Mouse (Mus musculus) forebrain, embryonic 12.5 days (tissue): ENCODE measurements around the gene Casc4. TPM values are rescaled to one million over a fixed set of nuclear protein-coding genes. Genes with fewer than 3 reads are reported as not detected.
A peak's percentile ranks its signal among the peaks of the same experiment; 100 is the strongest.

ENCODE experiments used
- ATAC-seq: fragments of 200-750 bp; cut with Nextera tagmentation; 2 replicates; pipeline ENCODE4 v1.8.0; 2017; ENCODE audit warnings: moderate TSS enrichment; ENCODE audit not compliant: low FRiP score
- H3K27ac ChIP-seq: fragments of 300-500 bp; sonication (generic); 2 replicates; pipeline ENCODE4 v1.5.1; 2016; ENCODE audit warnings: mild to moderate bottlenecking
- H3K27me3 ChIP-seq: fragments of 300-500 bp; sonication (generic); 2 replicates; pipeline ENCODE4 v1.6.1; 2016; ENCODE audit warnings: mild to moderate bottlenecking
- H3K36me3 ChIP-seq: fragments of 300-500 bp; sonication (generic); replicated peaks from 2 replicates; pipeline ENCODE4 v1.6.1; 2016; ENCODE audit warnings: mild to moderate bottlenecking
- H3K4me1 ChIP-seq: fragments of 300-500 bp; sonication (generic); 2 replicates; pipeline ENCODE4 v1.6.1; 2016
- H3K4me2 ChIP-seq: fragments of 300-500 bp; sonication (generic); 2 replicates; pipeline ENCODE4 v1.6.1; 2016; ENCODE audit warnings: mild to moderate bottlenecking, moderate library complexity
- H3K4me3 ChIP-seq: fragments of 300-500 bp; sonication (generic); replicated peaks from 2 replicates; pipeline ENCODE4 v1.5.1; 2016; ENCODE audit warnings: mild to moderate bottlenecking
- H3K9ac ChIP-seq: fragments of 300-500 bp; sonication (generic); 2 replicates; pipeline ENCODE4 v1.6.1; 2016; ENCODE audit warnings: mild to moderate bottlenecking
- H3K9me3 ChIP-seq: fragments of 300-500 bp; sonication (generic); 2 replicates; pipeline ENCODE4 v1.6.1; 2016
- WGBS: fragments of 180-500 bp; shearing (Covaris S2); methylation state at CpG from one replicate; pipeline ENCODE4 v1.1.7; 2016; 5-methylcytosine and 5-hydroxymethylcytosine counted together
- polyA plus RNA-seq: library from polyadenylated mRNA; unstranded; fragments of >200 nt; fragmentation: Nextera tagmentation; extraction: Ambion mirVana; gene quantifications from 2 replicates; pipeline ENCODE4 v1.2.1, GENCODE M21; 2016

Gene Casc4
- 29.5 and 30.7 TPM in 2 replicates for polyA plus RNA-seq

DNA sequence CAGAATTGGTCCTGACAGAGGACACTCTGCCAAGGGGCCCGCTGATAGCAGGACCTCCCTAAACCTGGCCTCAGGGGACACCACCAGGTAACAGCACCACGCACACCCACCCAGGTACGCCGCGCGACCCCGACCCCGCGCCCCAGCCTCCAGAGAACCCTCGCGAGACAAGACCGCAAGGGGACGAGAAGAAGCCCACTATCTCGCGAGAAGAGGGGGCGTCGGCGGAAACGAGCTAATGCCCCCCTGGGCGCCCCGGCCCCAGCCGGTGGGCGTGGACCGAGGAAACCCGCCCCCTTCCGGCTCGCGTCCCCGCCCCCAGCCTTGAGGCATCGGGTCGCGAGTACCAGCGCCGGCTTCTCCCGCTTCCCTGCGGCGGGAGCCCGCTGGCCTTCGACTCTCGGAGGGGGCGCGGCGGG lies at the start of gene Casc4:
Gene Casc4 (plus strand): TSS at position 339 of the 419 bp plus-strand sequence.
- Histone ChIP-seq H3K27me3 (no peaks in the 10 kb centered on the region), H3K9me3 (no peaks in the 10 kb centered on the region), H3K27ac (peak within 1 kb of the TSS; percentile 85), H3K4me1 (peaks cover 14% of the 10 kb centered on the region), H3K4me3 (peak within 1 kb of the TSS; percentile 86), H3K4me2 (peak within 1 kb of the TSS; percentile 87), H3K36me3 (no peaks in the 10 kb centered on the region), H3K9ac (peak within 1 kb of the TSS; percentile 90)
- under 1% methylated on average over 31 of the region's 43 CpGs for WGBS
- ATAC-seq: peak; percentile 97

DNA sequence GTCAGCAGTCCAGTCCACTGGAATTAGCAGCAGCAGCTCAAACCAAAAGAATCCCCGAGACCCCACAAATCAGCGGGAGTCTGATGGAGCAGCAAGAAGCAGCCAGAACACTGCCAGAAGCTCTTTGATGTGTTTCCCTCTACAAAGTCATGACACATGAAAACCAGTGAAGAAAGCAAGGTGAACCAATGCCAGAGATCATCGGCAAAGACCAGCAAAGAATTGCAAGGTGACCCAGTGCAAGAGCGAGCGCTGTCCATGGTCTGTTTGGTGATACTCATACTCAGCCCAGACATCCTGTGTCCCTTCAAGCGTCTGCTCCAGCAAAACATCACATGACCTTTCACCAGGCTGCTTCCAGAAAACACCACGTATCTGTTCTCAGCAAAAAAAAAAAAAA lies 45.0 kb upstream of the Casc4 start:
- no peaks in the 10 kb centered on the region for H3K27me3 ChIP-seq
- no peaks in the 10 kb centered on the region for H3K9me3 ChIP-seq
- H3K9ac ChIP-seq: no peak overlapping the region
- no peak for ATAC-seq
- H3K27ac ChIP-seq: no peak overlapping the region
- 94% methylated on average over 7 of the region's 7 CpGs for WGBS
- no peak overlapping the region for H3K4me3 ChIP-seq
- H3K4me2 ChIP-seq: no peak overlapping the region
- peaks cover 4% of the 10 kb centered on the region; the same call in 1 of the 2 replicates for H3K4me1 ChIP-seq
- no peaks in the 10 kb centered on the region for H3K36me3 ChIP-seq

DNA sequence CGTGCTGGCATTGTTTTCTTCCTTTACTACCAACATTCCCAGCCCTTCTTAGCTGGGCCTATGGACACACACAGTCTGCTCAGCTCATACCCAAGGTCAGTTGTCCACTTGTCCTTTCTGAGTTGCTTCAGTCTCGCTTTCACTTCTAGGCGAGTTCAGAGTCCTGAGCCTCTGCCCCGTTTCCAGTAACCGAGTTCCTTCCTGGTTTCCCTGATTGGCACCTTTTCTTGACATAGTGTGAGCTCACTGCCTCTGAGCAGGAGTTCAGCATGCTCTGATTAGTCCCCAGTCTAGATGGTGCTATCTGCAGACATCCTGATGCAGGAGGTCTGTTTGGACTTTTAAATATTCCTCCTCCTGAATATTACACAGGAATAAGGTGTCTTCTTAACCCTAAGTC lies 42.1 kb upstream of the Casc4 start:
- Histone ChIP-seq H3K27me3 (no peaks in the 10 kb centered on the region), H3K9ac (no peak overlapping the region), H3K4me3 (no peak overlapping the region), H3K27ac (no peak overlapping the region), H3K4me1 (peaks cover 4% of the 10 kb centered on the region; the same call in 1 of the 2 replicates), H3K4me2 (no peak overlapping the region), H3K36me3 (no peaks in the 10 kb centered on the region), H3K9me3 (no peaks in the 10 kb centered on the region)
- ATAC-seq: no peak
- 74% methylated on average over 5 of the region's 5 CpGs for WGBS

DNA sequence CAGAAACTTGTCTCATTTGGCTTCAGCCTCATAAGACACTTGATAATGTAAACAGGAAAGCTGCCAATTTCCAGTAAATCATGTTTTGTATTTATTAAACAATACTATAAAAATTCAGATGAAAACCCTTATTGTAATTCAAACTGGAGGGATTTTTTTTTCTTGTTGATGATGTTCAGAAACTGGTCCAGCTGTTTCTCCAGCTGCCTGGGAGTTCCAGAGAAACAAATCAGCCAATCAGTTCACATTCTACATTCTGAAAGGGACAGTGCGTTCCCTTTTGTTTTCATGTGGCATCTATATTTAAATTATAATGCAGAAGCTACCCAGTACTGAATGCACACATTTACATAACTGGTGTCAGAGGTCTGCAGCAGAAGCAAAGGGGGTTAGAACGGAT lies 40.6 kb upstream of the Casc4 start:
- H3K4me1 ChIP-seq: peaks cover 4% of the 10 kb centered on the region; the same call in 1 of the 2 replicates
- no peaks in the 10 kb centered on the region for H3K27me3 ChIP-seq
- ATAC-seq: no peak
- H3K36me3 ChIP-seq: no peaks in the 10 kb centered on the region
- no peak overlapping the region for H3K4me3 ChIP-seq
- H3K27ac ChIP-seq: no peak overlapping the region
- H3K9ac ChIP-seq: no peak overlapping the region
- 40% methylated on average over 2 of the region's 2 CpGs for WGBS
- no peak overlapping the region for H3K4me2 ChIP-seq
- no peaks in the 10 kb centered on the region for H3K9me3 ChIP-seq

DNA sequence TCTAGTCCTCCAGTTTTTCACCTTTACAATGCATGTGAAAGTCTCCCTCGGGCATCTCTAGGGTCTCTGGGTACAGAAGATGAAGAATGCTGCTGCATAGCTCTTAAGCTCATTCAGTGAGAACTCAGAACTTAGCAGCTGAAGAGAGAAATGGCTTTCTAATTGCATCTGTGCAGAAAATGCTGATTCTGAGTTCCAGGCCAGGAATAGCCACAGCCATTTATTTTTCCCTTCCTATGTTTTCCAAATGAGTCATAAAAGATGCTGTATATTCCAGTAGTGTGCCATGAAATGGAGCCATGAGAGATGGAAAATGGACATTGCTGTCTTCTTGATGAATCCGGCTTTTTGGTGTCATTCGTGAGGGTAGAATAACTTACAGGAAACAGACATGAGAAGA lies 38.4 kb upstream of the Casc4 start:
- H3K9ac ChIP-seq: no peak overlapping the region
- no peak overlapping the region for H3K4me2 ChIP-seq
- no peak overlapping the region for H3K27ac ChIP-seq
- 88% methylated on average over 3 of the region's 3 CpGs for WGBS
- no peaks in the 10 kb centered on the region for H3K36me3 ChIP-seq
- peaks cover 4% of the 10 kb centered on the region; the same call in 1 of the 2 replicates for H3K4me1 ChIP-seq
- ATAC-seq: no peak
- H3K27me3 ChIP-seq: no peaks in the 10 kb centered on the region
- H3K4me3 ChIP-seq: no peak overlapping the region
- H3K9me3 ChIP-seq: no peaks in the 10 kb centered on the region

DNA sequence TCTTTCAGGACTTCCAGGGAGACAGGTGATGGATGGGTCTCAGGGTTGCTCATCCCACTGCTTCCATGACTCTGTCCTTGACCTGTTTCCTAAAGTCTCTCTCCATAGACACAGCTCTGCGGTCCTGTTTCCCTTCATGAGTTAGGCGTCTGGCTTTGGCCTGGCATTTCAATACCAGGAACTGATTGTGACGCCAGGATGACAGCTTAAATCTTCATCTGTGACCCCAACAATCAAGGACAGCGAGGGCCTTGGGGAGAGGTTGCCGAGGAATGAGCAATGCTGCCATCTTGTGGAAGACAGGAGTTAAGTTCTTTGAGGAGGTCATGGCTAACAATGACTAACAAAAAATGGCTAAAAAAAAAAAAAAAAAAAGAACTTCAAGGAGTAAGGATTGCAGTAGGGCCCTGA lies 34.3 kb upstream of the Casc4 start:
- no peak overlapping the region for H3K27ac ChIP-seq
- WGBS: 9% methylated on average over 5 of the region's 5 CpGs
- no peaks in the 10 kb centered on the region for H3K36me3 ChIP-seq
- ATAC-seq: 0 out of 2 replicates have a peak, but pooled peaks have one; percentile 20
- H3K4me1 ChIP-seq: no peaks in the 10 kb centered on the region
- no peaks in the 10 kb centered on the region for H3K27me3 ChIP-seq
- H3K4me2 ChIP-seq: no peak overlapping the region
- H3K4me3 ChIP-seq: no peak overlapping the region
- no peak overlapping the region for H3K9ac ChIP-seq
- H3K9me3 ChIP-seq: no peaks in the 10 kb centered on the region

DNA sequence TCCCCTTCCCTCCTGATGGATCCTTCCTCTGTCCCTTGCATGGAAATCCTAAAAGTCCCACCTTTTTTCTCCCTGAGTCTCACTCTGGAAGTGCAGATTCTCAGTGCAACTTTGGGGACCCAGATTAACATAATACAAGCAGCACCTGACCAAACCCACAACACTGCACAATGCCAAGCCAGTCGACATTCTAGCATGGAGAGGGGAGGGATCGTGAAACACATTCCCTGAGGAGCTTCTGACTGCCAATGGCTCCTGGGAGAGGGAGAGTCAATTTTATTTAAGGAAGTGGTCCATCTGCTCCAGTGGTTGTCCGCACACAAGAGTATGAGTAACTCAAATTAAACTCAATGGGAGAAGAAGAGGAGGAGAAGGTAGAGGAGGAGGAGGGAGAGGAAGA lies 31.8 kb upstream of the Casc4 start:
- Histone ChIP-seq H3K27me3 (no peaks in the 10 kb centered on the region), H3K36me3 (no peaks in the 10 kb centered on the region), H3K9ac (no peak overlapping the region), H3K4me2 (no peak overlapping the region), H3K9me3 (no peaks in the 10 kb centered on the region), H3K27ac (no peak overlapping the region), H3K4me1 (no peaks in the 10 kb centered on the region), H3K4me3 (no peak overlapping the region)
- ATAC-seq: no peak
- 47% methylated on average over 3 of the region's 3 CpGs for WGBS

DNA sequence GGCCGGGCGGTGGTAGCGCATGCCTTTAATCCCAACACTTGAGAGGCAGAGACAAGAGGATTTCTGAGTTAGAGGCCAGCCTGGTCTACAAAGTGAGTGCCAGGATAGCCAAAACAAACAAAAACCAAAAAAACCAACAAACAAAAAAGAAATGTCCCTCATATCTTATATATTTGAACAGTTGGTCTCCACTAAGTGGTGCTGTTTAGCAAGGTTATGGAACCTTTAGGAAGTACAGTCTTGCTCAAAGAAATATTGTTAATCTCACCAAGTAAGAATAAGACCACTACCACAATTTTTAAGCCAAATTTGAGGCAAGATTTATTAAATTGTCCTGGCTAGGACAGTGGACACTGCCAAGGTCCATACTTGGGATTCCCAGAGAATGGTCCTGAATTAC lies 25.3 kb upstream of the Casc4 start:
- Histone ChIP-seq H3K9me3 (no peaks in the 10 kb centered on the region), H3K9ac (no peak overlapping the region), H3K4me3 (no peak overlapping the region), H3K27me3 (no peaks in the 10 kb centered on the region), H3K36me3 (no peaks in the 10 kb centered on the region), H3K4me1 (no peaks in the 10 kb centered on the region), H3K4me2 (no peak overlapping the region), H3K27ac (no peak overlapping the region)
- 100% methylated on average over 3 of the region's 3 CpGs for WGBS
- ATAC-seq: no peak

DNA sequence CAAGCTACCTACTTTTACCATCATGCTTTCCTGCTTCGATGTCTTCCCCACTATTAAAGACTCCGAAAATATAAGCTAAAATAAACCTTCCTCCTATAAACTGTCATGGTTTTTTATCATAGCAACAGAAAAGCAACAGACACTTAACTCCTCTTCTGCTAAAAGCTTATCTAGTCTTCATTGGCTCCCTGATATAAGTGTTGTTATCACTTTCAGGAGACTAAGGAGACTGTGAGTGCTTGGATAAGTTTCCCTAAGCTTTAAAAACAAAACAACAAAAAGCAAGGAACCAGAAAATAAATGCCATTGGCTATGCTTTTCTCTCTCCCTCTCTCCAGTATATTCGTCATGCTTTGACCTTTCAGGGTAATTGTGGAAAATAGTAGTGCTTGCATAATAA lies 24.5 kb upstream of the Casc4 start:
- Histone ChIP-seq H3K4me1 (no peaks in the 10 kb centered on the region), H3K9me3 (no peaks in the 10 kb centered on the region), H3K9ac (no peak overlapping the region), H3K36me3 (no peaks in the 10 kb centered on the region), H3K27ac (no peak overlapping the region), H3K4me2 (no peak overlapping the region), H3K4me3 (no peak overlapping the region), H3K27me3 (no peaks in the 10 kb centered on the region)
- ATAC-seq: no peak
- WGBS: 76% methylated on average over 3 of the region's 3 CpGs

DNA sequence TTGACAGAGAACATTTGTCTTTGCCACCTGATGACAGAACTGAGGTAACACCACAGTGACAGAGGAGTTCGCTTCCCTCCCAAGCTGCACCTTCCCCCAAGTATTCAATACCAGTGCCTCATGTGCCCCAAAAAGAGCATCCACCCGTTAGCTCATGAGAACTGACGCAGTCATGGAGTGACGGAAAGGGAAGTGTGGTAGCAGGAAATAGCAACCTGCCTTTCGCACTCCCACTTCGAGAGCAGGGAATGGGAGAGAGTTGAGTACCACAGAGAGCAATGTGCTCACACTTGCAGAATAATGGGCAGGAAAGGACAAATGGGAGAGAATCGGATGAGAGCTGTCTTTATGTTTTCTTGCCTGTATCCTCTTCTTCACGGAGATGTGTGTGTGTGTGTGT lies 20.7 kb upstream of the Casc4 start:
- H3K4me1 ChIP-seq: no peaks in the 10 kb centered on the region
- ATAC-seq: no peak
- 79% methylated on average over 8 of the region's 8 CpGs for WGBS
- no peak overlapping the region for H3K4me2 ChIP-seq
- no peak overlapping the region for H3K9ac ChIP-seq
- H3K36me3 ChIP-seq: no peaks in the 10 kb centered on the region
- no peak overlapping the region for H3K4me3 ChIP-seq
- no peaks in the 10 kb centered on the region for H3K27me3 ChIP-seq
- no peaks in the 10 kb centered on the region for H3K9me3 ChIP-seq
- no peak overlapping the region for H3K27ac ChIP-seq

DNA sequence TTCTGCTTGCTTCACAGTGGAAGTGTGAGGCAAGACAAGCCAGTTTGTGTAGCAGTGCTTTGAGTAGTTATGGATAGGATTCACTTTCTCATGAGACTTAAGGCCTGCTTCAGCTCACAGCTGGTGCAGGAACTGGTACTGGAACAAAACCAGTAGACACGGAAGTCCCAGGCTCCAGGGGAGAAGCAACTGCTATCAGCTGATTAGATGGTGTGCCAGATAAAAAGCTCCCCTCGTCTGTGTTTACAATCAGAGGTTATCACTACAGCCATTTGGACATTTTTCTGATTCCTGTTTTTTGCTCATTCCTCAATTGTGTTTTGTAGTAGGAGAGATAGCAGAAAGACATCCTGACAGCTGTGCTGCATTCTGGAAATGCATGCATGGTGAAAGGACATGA lies 14.7 kb upstream of the Casc4 start:
- no peaks in the 10 kb centered on the region for H3K27me3 ChIP-seq
- H3K9ac ChIP-seq: no peak overlapping the region
- H3K4me1 ChIP-seq: no peaks in the 10 kb centered on the region
- H3K4me2 ChIP-seq: no peak overlapping the region
- H3K36me3 ChIP-seq: no peaks in the 10 kb centered on the region
- no peaks in the 10 kb centered on the region for H3K9me3 ChIP-seq
- no peak overlapping the region for H3K4me3 ChIP-seq
- H3K27ac ChIP-seq: no peak overlapping the region
- 72% methylated on average over 2 of the region's 2 CpGs for WGBS
- no peak for ATAC-seq

DNA sequence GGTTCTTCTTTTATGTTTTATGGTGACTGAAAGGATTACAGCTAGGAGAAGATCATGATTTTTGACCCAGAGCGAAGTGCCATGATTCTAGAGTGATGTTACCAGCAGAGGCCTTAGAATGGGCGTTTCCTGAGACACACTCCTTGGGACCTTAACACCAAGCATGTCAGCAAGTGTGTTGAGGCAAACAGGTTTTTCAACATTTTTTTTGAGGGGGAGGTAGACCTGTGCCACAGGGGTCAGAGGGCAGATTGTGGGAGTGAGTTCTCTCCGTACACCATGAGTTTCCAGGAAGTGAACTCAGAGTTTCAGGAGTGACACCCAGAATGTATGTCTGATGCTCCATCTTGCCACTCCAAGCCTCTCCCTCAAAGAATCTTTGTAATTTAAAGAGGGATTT lies 12.8 kb upstream of the Casc4 start:
- H3K4me2 ChIP-seq: no peak overlapping the region
- no peaks in the 10 kb centered on the region for H3K36me3 ChIP-seq
- H3K27ac ChIP-seq: no peak overlapping the region
- WGBS: 82% methylated on average over 3 of the region's 3 CpGs
- H3K27me3 ChIP-seq: no peaks in the 10 kb centered on the region
- H3K9me3 ChIP-seq: no peaks in the 10 kb centered on the region
- H3K4me1 ChIP-seq: no peaks in the 10 kb centered on the region
- ATAC-seq: no peak
- H3K4me3 ChIP-seq: no peak overlapping the region
- no peak overlapping the region for H3K9ac ChIP-seq

DNA sequence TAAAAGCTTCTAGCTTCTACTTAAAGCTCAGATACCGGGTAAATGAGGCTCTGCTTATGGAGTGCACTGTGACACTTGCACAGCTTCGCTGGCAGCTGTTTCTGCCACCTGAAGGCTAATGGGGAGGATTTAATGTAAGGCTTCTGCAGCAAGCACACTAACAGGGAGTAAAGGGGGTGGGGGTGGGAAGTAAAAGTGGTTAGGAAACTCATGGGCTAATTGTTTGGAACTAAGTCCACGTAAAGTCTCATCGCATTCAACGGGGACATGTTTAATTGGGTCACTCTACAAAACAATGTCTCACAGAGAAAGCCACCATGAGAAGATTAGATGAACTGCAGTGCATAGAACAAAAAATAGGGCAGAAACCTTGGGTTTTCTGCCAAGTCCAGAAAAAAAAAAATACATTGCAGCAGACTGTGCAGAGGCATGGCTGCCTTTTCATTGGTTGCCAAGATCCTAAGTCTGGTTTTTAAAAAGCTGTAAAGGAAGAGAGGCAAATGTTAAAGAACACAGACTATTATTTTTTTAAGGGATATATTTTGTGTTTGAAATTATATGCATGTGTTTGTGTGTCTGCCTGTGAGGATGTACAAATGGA lies 7.3 kb upstream of the Casc4 start:
- no peaks in the 10 kb centered on the region for H3K27me3 ChIP-seq
- no peaks in the 10 kb centered on the region; the same call in 1 of the 2 replicates for H3K4me1 ChIP-seq
- H3K4me3 ChIP-seq: no peak overlapping the region

More for the DNA sequence above, 7.3 kb upstream of the Casc4 start:
- ATAC-seq: peak; percentile 33; the same call in 1 of the 2 replicates
- Histone ChIP-seq H3K36me3 (no peaks in the 10 kb centered on the region), H3K4me2 (no peak overlapping the region; the same call in 1 of the 2 replicates), H3K9me3 (no peaks in the 10 kb centered on the region), H3K27ac (peak overlapping the region; percentile 56), H3K9ac (no peak overlapping the region)
- WGBS: 33% methylated on average over 5 of the region's 5 CpGs
